Mouse (Mus musculus): ENCODE data around the gene Fign.

The Fign gene

DNA sequence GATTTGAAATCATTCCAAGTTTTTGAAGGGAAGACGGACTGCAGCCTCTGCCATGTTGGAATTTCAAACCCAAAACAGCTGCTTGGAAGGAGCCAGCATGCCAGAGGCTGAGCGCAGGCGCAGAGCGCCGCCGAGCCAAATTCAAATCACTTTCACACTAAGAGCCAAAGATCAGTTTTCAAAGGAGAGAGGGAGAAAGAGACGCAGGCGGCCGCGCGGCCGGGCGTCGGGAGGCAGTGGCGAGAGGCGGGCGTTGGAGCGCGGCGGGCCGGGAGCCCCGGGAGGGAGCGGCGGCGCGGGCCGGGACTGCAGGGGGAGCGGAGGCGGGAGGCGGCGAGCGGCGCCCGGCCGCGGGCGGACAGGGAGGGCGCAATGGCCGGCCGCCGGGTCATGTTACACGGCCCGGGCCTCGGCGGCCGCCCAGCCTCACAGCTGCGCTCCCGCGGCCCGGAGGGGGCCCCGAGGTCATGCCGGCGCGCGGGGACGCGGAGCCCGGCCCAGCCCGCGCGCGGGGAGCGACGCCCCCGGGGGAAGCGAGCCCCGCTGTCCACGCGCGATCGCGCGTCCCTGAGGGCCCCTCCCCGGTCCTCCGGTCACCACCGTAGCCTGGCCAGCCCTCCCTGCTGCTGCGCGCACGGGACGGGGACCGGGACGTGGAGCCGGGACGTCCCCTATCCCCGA lies at the start of gene Fign:
Gene Fign, minus strand, starts transcription at position 102 of the 681 bp plus-strand sequence.
- no peak for DNase-seq (ENCODE audit: low spot score in 2 of 2)

DNA sequence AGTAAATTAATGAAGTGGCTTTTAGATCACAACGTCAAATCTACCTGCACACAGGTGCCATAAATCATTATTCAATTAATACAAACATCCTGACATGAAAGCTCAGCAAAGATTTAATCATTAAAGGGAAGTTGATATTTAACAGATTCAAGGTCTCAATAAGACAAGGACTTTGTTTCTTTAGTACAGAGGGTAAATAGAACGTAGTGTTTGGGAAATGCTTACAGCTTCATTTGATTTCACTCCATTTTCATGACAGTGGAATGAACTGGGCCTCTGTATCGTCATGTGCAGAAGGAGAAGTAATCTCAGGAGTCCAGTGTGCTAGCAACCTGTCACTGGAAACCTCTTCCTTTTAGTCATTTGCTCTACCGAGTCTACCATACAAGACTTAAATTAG lies 35.8 kb upstream of the Fign start:
- DNase-seq (ENCODE audit: low spot score in 2 of 2), result no peak

DNA sequence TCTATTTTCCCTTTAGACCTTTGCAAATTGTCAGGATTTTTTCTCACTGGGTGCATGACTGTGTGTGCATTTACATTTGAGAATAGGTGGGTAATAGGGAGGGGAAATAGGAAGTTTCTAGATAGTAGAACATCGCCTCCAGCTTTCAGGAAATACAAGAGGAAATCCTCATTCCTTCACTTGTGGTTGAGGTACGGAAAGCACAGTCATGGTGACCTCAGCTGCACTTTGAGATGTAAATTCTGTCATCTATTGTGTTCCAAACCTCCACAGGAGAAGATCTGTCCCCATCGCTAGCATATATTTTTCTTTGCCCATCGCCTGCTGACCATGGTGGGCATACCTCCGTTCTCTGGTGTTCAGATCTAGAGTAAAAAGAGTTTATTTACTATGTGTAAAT lies 22.7 kb upstream of the Fign start:
- DNase-seq (ENCODE audit: low spot score in 2 of 2), result no peak

DNA sequence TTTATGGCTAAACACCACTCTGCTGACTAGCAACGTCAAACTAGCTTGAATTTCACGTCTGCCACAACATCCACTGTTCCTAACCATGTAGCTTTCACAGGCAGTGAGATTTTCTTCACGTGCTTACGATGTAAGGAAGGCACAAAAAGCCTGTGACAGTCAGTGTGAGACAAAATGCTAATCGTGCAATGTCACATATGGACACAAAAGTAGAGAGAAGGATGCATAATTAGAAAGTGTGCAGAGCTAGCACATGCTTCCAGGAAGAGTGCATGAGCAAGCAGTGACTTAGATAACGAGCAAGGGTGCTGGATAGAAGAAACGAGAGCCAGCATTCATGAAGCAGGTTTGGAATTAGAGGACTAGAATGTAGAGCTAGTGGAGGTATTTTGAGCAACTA lies 18.8 kb upstream of the Fign start:
- no peak for DNase-seq (ENCODE audit: low spot score in 2 of 2)

DNA sequence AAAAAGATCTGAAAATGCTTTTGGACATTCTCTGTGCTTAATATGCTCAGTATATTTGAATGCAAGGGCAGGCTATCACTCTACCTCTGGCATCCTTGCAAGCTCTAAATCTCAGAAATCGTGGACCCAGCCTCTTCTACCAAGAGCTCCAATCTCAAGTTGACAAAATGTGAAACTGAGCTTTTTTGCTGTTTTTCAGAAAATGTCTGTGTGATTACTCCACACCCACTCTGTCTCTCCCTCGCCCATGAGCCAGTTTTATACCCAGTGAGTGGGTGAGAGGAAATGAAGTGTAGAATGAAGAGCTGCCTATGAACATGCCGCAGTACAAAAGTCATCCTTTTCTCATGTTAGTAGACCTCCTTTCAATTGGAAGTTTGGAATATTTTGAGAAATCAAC lies 13.3 kb upstream of the Fign start:
- DNase-seq (ENCODE audit: low spot score in 2 of 2), result no peak

DNA sequence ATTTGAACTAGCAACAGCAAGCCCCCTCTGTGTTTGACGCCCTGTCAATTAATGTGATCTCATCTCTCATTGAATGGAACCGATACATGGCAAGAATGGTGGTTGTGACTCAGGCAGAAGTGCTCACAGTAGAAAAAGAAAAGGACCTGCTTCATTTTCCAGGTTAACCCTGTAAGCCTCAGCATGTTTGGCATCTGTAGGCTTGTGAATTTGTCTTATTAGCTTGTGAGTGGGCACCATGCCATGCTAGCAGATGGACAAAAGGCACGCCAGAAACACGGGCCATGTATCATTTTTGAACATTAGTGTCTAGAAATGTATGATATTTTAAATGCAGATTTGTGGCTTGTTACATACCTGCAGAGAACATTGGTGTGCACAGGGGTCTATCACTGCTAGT lies 12.0 kb upstream of the Fign start:
- DNase-seq (ENCODE audit: low spot score in 2 of 2), result no peak

DNA sequence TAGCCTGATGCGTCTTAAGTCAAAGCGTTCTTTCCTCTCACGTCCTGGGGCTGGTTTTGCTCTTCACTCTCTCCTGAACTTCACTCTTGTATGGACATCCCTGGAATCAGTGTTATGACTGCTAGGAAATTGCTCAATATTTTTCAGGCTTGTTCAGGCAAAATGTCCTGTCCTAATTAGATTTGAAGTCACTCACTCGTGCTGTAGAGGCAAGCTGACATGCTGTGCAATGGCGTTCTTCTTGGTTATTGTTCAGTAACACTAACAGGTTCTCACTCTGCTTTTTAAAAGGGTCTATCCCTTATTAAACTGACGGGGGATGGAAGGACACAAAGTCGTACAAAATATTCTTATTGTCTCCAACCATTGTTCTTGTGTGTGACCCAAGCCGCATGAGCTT lies 10.2 kb upstream of the Fign start:
- DNase-seq (ENCODE audit: low spot score in 2 of 2), result no peak

DNA sequence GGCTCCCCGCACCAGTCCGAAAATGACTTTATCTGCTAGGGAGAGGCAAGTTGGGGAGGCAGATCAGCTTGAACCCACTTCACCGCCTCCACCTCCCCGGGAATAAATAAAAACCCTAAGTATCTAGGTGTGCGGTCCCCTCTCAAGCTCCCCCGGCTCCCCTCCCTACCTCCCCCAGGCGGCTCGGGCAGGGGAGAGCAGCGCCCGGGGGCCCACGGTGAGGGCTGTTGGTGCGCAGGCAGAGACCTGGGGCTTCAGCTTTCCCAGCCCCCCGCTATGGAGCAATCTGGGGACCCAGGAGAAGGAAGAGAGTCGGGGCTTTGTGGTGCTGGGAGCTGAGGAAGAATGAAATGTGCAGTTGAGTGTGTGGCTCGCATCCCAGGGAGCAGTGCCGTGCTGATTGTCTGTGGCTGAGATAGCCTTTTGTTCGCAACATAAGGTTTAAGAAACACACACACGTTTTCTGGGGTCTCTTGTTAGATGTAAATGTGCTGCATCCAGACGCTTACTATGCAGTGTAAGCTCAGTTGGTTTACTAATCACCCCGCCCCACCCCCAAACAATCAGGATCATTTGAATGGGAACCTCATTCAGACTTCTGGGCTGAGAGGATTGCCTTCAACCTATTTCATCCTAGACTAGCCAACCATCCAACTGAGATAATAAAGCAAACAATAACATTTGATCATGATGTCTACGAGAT lies 931 bp upstream of the Fign start:
- DNase-seq (ENCODE audit: low spot score in 2 of 2), result no peak

DNA sequence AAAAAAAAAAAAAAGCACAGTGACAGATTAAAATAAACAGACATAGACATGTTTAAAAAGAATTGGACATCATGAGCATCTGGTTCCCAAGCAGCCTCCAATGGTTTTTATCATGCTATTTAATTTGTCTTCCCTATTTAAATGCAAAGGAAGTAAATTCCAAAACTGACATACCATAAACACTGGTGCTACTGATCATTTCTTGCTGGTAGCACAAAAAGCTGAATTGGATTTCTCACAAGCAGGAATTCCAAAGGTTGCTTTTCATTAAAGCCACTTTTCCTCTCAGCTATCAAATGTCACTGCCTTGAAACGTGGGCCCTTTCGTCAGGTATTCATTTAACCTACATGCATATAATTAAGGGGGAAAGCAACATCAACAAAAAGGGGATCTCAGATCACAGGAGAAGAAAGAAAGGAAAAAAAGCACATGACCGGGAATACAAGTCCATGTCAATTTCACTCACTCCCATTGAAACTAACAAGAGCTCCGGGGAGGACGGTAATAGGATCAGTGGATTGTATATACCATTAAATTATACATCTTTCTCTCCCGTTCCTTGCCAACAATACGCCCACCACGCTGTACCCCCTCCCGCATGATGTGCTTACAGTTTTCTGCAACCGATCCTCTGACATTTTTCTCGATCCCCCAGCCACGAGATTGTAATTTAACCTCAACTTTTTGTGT lies 972 bp downstream of the Fign start:
- DNase-seq (ENCODE audit: low spot score in 2 of 2), result no peak

DNA sequence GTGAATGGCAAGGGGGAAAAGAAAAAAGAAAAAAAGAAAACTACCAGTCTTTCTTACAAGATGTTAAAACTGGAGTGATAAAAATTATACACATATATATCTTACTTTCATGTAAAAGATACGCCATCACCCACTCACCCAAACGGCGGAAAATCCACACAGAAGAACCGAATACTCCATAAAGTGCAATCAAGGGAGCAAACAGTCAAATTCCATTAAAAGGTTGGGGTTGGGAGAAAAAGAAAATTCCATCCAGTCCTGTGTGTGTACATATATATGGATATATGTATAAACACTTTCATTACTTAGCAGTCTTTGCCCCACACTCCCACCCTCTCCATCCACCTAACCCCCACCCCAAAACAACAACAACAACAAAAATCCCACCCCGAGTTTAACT lies 1.7 kb downstream of the Fign start:
- DNase-seq (ENCODE audit: low spot score in 2 of 2), result no peak

DNA sequence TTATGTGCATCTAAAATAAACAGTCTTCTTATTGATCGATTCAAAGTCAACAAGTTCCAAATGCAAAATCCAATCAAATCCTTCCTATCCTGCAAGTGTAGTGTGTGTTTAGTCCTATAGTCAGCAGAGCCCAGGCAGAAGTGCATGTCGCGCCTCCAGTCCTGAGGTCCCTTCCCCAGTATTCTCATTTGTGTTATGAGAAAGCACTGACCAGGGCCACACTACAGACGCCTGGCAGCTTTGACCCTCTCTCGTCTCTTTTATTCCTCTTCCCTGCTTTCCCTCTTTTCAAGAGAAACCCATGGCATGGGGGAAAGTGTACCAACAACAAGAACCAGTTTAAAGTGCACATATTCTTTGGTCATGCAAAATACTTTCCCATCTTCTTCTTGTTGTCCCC lies 2.3 kb downstream of the Fign start:
- DNase-seq (ENCODE audit: low spot score in 2 of 2), result no peak

DNA sequence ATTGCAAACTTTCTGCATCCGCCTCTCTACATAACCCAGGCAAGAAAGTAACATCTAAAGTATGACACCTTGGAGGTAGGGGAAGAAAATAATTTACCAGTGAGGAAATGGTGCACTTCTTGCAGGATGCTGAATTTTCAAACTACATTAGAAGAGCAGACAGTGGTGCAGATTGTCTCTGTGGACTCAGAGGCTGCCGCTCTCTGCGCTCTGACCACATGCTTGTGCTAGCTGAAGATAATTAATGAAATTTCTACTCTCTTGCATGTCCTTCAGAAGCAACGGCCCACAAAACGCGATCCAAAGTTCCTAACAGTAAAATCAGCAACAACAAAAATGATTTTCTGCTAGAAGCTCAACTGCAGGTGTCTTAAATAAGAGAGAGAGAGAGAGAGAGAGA lies 4.8 kb downstream of the Fign start:
- DNase-seq (ENCODE audit: low spot score in 2 of 2), result no peak

DNA sequence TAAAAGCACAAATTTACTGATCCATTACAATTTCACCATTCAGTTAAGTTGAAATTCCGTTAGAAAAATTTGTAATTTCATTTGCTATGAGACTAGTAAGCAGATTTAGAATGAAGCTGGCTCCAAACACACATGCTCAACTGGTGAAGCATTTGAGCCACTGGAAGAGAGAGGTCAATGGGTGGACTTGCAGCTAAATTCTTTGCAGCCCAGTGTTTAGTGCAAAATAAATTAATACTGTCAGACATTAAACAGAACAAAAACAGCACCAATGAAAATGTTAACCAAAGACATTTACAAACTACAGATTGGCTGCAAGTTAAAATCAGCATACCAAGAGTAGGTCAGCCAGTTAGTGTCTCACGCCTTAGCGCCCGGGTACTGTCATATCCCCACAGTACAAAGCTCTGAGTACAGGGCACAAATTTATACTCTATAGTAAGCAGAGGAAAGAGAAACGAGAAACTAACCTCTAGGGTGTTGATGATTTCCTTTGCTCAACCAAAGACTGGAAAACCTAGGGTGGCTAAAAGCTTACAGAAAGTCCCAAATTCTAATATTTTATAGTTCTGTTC lies 13.9 kb downstream of the Fign start:
- DNase-seq (ENCODE audit: low spot score in 2 of 2), result no peak

DNA sequence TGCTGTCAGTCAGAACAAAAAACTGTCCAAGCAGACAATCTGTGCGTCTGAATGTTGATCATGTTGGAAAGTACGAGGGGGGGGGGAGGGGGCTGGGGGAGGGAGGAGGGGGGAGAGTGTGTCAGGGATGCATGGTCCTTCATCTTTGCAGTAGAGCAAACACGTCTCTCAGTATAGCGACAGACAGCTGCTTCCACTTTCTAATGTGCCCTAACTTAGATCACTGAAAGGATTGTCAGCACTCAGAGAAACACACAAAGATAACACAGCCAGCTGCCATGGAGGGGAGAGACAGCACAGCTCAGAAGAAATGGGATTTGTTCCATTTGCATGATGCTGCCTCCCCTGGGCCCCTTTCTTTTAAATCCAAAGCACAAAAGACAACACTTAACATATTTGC lies 18.1 kb downstream of the Fign start:
- DNase-seq (ENCODE audit: low spot score in 2 of 2), result no peak

DNA sequence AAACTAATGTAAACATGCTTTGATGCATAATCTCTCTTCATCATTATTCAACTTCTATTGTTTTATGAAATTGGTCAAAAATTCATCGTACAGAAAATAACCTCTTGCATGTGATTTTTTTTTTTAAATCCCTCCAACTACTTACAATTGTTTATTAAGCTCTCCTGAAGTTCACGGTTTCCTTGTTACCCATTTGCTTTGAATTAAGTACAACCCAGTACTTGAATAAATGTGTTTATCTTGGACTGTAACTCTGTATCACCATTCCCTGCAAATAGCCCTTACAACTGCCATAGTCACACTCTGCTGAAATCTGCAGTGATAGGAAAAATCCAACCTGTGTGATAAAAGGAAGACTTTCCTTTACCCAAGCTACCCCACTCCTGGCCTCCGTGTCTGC lies 19.3 kb downstream of the Fign start:
- DNase-seq (ENCODE audit: low spot score in 2 of 2), result no peak

DNA sequence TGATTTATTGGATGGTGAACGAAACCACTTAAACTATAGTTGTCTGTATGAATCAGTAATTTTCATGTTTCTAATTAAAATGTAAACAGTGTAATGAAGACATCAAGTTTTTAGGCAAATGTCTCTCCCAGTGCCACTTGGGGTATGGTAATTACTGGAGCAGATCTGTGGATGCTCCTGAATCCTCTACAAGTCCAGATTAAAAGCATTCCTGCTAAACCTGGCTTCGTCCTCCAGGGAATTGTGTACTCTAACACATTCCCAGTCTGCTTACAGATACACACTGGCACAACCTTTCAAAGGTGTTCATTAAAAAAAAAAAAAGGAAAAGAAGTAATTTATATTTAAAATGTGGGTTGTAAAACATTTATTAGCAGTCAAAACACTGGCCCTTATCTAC lies 20.0 kb downstream of the Fign start:
- DNase-seq (ENCODE audit: low spot score in 2 of 2), result no peak

DNA sequence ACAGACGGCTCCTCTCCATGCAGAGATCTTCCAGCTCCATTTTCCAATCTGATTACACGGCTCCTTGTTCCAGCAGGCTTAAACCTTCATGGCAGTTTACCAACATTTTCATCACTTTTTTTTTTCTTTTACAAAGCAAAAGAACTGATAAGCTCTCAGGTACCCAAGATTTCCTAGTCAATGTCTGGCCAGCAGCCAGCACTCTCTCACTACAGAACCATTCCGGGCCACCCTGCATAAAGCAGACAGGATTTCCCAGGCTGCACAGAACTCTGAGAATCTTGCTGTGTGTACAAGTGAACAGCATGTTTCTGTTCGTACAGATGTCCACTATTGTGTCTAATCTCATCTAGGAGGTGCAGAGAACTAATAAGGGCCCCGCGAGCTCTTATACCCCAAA lies 22.0 kb downstream of the Fign start:
- no peak for DNase-seq (ENCODE audit: low spot score in 2 of 2)

DNA sequence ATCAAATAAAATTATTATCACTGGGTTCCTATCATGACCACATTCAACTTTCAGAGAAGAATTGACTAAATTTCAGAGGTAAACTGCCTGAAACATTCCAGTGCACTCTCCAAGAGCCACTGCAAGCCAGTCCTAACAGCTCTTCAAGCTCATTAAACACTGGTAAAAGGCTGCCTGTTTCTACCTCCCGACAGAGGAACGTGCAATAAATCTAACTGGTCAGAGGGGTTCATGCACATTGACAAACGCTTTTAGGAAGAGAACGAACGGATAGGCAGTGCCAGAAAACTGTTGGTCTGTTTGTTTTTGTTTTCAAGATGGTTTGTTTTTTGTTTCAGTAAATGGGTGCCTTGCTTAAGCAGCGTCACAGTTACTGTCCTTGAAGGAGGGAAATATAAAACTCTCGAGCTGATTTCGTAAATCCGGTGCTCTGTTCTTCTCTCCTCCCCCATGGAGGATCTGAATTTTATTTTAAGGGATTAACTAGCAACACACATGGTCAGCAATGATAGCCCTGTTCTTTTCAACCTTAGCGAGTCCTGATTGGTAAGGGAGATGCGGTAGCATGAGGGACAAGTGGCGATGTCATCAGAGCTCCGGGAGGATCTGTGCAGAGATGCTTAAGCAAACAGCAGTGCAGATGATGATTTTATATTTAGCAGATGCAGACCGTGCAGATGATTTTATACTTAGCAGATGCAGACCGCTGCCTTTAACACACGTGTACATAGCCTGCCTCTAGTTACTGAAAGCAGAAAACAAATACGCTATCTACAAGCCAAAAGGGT lies 23.0 kb downstream of the Fign start:
- DNase-seq (ENCODE audit: low spot score in 2 of 2), result no peak

DNA sequence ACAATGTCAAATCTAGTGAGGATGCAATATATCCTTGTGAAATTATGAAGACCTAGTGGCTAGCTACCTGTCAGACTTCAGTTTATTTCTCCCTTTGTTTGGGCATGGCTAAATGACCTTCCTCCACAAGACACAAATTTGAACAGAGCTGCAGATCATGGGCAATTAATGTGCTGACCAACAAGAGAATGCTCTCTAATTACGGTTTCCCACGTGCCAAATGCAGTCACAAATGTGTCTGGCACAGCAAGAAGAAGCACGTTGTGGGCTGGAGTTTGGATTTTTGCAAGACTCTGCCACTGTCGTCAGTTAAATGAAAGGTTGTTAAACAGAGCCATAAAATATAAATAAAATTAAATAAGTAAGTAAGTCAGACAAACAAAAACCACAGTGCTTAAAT lies 25.7 kb downstream of the Fign start:
- DNase-seq (ENCODE audit: low spot score in 2 of 2), result no peak

DNA sequence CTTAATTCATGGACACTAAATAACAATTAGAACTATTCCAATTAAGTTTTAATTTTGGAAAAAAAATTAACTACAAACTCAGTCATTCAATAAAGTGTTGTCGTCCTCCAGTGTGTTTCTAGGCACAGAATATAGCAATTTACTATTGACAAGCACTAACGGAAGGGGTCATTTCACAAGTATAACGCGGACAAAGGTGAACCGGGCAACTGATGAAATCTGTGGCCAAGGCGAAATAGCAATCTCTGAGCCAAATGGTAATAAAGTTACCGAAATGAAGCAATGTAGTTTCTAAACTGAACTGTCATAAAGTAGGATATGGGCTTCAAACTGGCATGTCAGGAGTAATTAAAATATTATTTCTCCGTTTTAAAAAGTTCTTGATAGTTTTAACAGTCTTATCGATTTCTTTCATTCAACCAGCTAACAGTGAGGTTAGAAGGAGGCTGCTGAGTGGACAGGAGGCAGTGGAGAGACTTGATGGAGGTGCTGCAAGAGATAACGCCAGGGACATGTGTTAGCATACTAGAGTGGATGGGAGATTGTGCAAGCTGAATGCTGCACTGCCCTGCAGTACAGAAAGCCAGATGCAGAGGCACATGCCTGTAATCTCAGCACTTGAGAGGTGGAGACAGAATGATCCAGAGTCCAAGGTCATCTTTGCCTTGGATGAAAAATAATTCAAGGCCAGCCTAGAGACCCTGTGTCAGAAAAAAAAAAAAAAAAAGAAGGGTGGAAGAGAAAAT lies 27.7 kb downstream of the Fign start:
- DNase-seq (ENCODE audit: low spot score in 2 of 2), result no peak

DNA sequence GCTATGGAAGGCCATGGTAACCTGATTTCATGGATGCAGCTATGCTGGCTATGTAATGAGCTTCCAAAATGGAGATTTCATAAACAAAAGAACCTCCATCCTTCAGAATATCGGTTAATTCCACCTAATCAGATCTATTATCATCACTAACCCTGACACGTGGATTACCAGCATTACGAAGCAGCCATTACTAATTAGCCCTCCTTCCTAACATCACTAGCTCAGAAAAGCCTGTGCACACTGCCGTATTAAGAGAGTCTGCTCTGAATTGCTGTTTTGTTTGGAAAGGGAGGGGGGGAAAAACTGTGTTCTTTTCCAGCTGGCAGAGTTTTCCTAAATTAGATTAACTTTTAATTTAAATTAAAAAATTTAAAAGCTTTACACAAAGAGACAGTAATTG lies 32.3 kb downstream of the Fign start:
- DNase-seq (ENCODE audit: low spot score in 2 of 2), result no peak
